Mouse (Mus musculus): ENCODE results near the gene Mov10.
A peak's percentile ranks its signal among the peaks of the same experiment; 100 is the strongest.
"Not testable (repeated sequence)": the region's sequence is repeated elsewhere in the genome, so short reads cannot be mapped to it uniquely, and the experiment has no call there.

The Mov10 gene

DNA sequence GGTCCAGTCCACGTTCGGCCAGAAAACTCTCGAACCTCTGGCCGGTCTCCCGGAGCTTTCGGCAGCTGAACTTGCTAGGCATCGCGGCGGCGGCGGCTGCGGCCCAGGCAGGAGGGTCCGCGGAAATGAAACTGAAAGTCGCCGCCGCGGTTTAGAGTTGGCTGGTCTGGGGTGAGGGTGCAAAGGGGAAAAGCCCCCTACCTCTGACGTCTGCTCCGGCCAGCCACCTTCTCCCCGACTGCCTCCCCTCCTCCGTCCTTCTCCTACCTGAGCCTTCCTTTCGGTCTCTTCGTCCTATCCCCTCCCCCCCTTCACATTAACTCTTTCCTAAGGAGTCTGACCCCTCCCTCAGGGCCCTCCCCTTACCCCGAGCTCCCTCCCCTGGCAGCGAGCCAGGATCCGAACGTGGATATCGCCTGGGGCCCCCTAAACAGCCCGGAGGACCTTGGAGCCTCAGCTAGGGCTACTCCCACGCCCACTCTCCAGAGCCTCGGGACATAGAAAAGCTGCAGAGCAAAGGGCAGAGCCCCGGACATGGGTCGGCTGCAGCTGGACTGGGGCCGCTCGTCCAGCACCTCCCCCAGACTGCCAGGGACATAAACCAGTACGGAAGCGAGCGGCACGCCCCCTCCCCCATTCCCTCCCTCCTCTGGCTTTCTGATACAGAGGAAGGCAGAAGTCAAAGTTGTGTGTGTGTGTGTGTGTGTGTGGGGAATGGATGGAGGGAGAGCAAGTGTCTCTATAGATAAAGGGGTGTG is at the start of gene Mov10:
Gene Mov10 (minus strand): TSS at position 573 of the 758 bp plus-strand sequence.
- DNase-seq (ENCODE audit: low read depth, low spot score): no peak

DNA sequence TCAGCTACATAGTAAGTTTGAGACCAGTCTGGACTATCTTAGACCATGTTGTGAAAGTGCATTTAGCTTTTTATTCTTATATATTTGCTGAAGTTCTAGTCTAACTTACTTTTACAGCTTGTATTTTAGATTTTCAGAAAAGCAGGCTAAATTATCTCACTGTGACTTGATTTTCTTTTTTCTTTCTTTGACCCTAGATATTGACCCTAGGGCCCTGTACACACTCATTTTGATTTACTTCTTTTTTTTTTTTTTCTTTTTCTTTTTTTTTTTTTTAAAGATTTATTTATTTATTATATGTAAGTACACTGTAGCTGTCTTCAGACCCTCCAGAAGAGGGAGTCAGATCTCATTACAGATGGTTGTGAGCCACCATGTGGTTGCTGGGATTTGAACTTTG is 48.3 kb upstream of the Mov10 start:
- not testable (repeated sequence) for DNase-seq (ENCODE audit: low read depth, low spot score)

DNA sequence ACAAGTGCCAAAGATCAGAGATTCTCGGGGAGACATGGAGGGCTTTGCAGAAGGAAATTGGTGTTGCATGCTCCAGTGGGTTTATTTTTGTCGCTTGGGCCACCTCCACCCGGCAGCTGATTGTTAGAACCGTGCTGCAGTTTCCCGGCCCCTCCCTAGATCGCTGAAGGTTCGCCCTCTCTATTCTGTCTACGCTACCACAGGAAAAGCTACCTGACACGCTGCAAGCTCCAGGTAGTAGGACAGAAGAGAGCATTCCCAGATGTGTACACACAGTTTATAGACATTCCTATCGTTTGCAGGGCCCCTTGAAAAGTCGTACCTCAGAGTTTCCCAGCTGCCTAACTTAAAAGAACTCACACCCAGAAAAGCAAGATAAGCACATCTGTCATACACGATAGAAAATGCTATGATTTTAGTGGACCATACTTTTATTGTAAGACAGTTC is 47.0 kb upstream of the Mov10 start:
- peak; percentile 48 for DNase-seq (ENCODE audit: low read depth, low spot score)

DNA sequence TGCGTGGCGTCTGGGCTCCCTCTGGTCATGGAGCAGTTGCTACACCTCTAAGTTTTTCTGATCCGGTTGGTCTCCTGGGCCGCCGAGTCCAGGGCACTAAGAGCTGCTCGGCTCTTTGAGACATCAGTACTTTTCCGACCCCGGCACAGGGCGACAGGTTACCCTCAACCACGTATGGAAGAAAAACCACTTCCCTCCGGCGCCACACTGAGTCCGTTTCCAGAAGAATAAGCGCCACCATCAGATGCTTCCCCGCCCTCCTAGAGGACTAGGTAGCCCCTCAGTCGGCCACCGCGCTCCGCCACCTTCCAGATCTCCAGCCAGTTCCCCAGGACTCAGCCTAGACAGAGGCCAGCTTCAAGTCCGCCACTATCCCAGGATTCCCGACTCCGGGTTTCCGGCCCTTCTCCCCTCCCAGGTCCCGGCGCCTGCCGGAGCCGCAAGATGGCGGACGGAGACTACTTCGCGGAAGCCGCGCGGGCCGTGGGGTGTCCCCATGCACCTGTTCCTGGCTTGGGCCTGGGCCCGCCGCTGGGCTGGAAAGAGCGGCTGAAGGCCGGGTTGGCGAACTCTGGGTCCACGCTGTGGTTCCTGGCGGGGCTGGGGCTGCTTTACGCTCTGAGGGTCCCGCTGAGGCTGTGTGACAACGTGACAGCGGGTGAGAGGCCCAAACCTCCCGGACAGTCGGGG is 46.4 kb upstream of the Mov10 start:
- DNase-seq (ENCODE audit: low read depth, low spot score): peak; percentile 63

DNA sequence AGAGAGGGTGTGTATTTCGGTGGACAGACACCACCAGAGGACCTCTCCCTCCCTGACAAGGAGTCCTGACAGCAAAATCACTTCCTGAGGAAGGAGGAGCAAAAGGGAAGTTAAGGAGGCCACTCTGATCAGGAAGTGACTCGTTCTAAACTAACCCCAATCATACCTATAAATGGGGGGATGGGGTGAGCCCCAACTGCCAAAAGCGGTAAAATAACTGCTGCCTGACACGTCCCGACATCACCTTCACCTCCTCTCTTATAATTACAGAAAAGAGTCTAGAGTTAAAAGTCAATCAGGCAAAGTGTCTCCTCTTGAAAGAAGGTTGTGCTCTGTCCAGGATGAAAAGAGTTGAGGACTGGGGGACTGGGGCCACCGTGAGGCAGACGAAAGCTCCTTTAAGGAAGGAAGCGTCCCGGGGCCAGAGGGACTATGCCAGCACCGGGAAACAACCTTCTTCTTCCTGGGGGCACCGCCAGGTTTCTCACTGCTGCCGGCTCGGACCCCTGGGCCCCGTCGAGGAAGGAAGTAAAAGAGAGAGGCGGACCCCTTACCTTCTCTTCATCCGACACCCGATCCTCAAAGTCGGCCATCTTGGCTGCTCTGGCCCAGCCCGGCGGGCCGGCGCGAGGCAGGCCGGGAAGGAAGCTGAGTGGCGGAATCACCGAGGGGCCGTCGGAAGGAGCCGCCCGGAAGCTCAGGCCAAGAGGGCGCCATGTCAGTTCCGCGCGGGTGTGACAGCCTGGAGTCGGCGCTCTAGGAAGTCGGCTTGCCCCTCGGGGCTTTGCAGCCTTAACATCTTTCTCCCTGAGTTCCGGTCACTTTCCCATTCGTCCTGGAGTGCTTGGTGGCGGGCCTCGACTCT is 45.7 kb upstream of the Mov10 start, which contains the start of the genes St7l and Capza1:
Gene St7l (plus strand): TSS at position 220 of the 865 bp plus-strand sequence.
Gene Capza1 (minus strand): TSS at position 720 of the 865 bp plus-strand sequence.
- peak; percentile 72 for DNase-seq (ENCODE audit: low read depth, low spot score)

DNA sequence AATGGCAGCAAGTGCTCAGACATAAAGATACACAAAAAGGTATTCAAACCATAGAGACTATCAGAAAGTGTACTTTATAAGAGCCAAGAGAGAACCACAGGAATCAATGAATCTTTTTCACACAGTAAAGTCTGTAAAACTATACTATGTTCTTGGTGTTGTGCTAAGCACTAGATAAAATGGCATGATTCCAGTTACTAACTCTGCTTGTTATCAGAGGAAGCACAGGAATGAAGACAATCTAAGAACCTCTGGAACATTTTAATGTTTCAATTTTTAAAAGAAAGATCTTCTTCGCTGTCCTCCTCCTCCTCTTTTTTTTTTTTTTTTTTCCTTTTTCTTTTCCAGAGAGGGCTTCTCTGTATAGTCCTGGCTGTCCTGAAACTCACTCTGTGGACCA is 40.2 kb upstream of the Mov10 start:
- no peak for DNase-seq (ENCODE audit: low read depth, low spot score)

DNA sequence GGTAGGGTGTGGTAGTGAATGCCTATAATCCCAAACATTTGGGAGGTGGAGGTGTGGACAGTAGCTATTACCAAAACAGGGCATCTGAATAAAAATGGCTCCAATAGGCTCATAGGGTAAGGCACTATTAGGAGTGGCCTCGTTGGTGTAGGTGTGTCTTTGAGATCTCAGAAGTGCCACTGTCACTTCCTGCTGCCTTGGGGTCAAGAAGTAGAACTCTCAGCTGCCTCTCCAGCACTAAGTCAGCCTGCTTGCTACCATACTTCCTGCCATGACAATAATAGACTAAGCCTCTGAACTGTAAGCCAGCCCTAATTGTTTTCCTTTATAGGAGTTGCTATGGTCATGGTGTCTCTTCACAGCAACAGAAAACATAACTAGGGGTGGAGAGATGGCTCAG is 37.7 kb upstream of the Mov10 start:
- DNase-seq (ENCODE audit: low read depth, low spot score): no peak

DNA sequence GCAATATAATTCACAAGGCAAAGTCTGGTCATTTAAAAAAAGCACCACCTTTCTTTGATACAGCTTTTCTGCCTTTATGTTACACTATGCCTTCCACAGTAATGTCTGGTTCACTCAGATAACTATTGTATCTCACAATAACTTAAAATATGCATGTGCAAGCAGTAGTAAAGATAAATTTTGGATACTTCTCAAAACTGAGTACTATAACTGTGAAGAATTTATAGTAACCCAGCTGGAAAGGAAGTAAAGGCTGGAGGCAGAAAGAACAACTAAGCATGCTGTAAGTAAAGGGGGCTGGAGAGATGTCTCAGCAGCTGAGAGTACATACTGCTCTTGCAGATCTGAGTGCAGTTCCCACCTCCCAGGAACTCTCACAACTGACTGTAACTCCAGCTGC is 36.5 kb upstream of the Mov10 start:
- no peak for DNase-seq (ENCODE audit: low read depth, low spot score)

DNA sequence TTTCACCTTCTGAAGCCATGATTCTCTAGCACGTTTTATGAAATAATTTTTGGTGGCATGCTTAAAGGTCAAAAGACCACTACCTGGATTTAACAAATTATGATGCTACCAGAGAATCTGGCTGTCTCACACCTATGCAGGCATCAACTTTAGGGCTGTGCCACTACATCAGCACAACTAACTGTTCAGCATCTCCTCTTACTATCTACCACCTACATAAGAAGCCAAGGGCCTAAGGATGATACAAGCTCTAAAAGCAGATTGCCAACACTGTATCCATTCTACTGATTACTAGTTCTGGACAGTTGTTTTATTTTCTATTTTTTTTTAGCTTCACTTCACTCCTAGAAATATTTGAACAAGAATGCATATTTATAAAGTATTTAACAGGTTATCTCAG is 36.1 kb upstream of the Mov10 start:
- no peak for DNase-seq (ENCODE audit: low read depth, low spot score)

DNA sequence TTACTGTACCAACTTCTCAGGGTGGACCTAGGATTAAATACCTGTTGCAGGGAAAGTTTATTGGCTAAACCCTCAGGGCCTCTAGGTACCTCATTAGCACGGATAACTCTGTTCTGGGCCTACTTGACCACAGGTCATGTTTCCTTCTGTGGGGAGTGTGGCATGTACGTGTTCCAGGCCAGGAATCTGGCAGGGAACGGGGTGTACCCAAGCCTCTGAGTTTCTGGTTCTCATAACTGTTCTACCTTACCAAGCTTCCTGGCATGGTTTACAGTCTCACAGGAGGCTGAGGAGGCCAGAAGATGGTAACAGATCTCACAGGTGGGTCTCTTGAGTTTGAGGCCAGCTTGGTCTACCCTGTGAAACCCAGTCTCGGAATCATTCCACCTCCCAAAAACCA is 28.2 kb upstream of the Mov10 start:
- DNase-seq (ENCODE audit: low read depth, low spot score): no peak

DNA sequence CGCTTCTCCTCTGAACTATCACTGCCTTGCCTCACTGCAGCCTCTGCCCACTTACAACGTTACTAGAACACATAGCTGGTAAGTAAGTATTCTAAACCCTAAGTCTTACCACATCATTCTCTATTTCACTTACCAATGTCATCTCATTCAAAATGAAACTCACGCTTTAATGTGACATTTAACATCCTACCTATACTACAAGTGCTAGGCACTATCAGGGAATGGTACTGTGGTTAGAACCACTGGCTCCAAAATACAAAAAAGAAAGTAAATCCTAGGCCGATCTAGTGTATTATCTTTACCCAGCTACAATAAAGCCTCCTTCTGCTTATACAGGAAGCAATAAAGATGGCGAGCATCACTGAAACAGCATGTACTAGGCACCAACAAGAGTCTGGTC is 22.7 kb upstream of the Mov10 start:
- DNase-seq (ENCODE audit: low read depth, low spot score): no peak

DNA sequence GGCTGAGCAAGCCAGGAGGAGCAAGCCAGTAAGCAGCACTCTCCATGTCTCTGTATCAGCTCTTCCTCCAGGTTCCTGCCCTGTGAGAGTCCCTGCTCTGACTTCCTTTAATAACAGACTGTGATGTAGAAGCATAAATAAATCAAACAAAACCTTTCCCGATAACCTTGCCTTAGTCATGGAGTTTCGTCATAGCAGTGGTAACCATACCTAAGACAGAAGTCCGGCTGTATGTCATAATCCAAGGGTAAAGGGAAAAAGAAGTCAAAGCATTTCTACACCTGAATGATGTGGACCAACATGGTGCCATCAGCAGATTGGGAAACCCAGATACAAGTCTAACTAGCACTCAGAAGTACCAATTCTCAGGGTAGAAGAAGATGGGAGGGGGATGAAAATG is 17.4 kb upstream of the Mov10 start:
- no peak for DNase-seq (ENCODE audit: low read depth, low spot score)

DNA sequence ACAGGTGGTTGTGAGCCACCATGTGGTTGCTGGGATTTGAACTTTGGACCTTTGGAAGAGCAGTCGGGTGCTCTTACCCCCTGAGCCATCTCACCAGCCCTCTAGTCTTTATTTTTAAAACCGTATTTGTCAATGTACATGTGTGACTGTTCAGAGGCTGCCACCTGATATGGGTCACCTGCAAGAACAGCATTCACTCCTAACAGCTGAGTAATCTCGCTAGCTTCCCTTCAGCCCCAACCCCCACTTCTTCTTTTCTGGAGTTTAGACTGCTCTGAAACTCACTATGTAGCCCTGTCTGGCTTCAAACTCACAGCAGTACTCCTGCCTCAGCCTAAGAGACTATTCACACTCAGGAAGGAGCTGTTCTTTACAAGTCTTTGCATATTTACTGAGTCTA is 4.0 kb upstream of the Mov10 start:
- no peak for DNase-seq (ENCODE audit: low read depth, low spot score)

DNA sequence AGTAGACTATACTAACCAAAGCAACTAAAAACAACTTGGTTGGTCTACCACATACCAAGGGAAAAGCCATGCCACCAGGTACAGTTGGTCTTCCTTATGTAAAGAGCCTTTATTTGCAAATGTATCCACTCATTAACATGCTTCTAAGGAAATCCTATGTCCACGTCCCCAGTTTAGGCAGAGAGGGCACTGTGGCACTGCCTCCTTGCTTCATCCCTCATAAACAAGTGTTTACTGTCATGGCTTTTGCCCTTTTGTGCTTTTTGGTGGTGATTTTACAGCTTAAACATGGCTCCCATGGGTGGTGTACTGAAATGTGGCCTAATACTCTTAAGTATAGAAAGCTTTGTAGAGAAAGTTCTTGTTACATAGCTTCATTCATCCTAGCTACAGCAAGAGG is 2.1 kb upstream of the Mov10 start:
- no peak for DNase-seq (ENCODE audit: low read depth, low spot score)

DNA sequence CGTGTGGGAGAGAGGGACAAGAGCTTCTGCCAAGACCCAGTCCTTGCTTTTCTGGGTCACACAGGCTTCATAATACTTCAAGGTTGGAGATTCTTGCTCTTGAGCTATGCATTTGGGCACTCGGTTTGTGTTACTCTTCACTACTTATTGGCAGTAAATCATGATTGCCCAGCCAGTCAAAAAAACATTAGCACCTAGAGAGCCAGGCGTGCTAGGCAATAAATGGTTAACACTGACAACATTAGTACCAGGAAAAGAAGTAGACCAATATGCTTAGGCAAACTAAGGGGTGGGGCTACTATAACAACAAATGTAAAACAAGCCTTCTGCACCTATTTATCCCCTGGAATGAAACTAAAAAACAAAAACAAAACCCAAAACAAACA is 379 bp upstream of the Mov10 start:
- no peak for DNase-seq (ENCODE audit: low read depth, low spot score)

DNA sequence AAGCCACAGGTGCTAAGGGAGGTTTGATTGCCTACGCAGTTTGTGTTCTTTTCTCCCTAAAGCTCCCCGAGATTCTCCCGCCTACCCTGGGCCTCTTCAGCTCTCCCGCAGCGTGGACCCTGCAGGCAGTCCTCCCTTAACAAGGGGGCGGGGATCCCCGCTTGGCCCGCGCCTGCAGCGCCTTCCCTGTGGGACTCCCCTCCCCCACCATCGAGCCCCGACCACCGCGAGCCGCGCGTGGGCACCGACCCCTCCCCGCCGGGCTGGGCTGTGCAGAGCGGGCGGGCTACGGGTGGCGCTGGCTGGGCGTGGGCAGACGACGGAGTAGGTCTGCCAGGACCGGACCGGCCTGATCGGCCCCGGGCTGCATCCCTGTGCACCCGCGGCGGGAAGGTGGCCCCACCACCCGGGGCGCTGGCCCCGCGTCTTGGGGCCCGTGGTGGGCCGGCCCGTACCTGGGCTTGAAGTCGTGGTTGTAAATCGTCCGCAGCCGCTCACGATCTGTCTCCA is 827 bp downstream of the Mov10 start:
- no peak for DNase-seq (ENCODE audit: low read depth, low spot score)

DNA sequence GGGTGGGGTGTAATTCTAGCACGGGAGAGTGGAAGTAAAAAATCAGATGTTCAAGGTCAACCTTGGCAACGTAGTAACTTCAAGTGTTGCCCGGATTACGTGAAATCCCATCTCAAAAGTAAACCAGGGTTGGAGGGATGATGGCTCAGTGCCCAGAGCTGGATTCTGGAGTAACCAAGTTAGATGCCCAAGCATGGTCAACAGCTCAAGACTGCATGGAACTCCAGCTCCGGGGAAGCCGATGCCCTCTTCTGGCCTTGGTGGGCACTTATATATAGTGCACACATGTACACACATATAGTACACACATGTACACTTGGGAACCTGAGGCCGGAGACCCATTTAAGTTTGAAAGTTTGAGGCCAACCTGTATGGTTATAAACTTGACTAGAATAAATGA is 2.2 kb downstream of the Mov10 start:
- no peak for DNase-seq (ENCODE audit: low read depth, low spot score)

DNA sequence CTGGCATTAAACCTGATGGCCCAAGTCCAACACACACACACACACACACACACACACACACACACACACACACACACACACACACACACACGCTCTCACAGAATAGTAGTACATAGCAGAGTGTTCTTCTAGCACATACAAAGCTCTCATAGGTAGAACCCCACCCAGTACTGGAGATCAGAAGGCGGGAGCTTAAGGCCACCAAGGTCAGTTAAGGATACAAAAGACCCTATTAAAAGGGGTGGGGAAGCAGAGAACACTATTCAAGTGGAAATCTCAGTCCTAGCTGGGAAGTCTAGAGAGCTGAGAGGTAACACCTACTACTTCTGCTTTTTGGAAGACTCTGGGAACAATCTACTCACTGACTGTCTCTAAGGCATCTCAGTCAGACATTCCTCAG is 3.0 kb downstream of the Mov10 start:
- no peak for DNase-seq (ENCODE audit: low read depth, low spot score)

DNA sequence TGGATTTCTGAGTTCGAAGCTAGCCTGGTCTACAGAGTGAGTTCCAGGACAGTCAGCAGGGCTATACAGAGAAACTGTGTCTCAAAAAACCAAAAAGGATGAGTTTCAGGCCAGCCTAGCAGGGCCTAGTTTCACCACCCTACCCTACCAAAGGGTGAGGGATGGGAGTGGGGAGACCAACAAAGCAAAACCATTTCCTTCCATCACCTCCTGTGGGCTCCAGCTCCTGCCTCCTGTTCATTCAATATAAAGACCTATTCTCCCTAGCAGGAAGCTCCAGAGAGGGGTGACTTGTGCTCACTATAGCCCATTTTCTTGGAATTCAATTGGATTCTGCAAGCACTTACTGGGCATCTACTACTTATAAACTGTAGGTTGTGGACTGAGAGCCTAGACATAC is 3.6 kb downstream of the Mov10 start:
- DNase-seq (ENCODE audit: low read depth, low spot score): no peak

DNA sequence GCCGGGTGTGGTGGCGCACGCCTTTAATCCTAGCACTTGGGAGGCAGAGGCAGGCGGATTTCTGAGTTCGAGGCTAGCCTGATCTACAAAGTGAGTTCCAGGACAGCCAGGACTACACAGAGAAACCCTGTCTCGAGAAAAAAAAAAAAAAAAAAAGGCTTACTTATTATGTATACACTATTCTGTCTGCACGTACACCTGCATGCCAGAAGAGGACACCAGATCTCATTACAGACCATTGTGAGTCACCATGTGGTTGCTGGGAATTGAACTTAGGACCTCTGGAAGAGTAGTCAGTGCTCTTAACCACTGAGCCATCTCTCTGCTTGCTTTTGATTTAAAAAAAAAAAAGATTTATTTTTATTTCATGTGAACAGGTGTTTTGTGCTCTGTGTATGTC is 5.1 kb downstream of the Mov10 start:
- not testable (repeated sequence) for DNase-seq (ENCODE audit: low read depth, low spot score)

DNA sequence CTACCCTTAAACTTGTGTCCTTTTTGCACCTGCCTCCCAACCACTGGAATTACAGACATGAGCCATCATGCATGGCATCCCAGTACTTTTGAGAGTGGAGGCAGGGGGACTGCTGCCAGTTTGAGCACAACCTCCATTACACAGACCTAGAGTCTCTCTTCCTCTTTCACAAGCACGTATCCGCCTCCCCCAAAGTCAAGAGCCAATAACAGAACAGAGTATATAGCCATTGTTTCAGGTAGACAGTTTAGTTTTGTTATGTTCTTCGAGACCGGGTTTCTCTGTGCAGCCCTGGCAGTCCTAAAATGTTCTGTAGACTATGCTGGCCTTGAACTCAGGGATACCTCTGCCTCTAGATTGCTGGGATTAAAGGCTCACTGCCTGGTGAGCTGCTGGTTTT is 6.1 kb downstream of the Mov10 start:
- no peak for DNase-seq (ENCODE audit: low read depth, low spot score)

DNA sequence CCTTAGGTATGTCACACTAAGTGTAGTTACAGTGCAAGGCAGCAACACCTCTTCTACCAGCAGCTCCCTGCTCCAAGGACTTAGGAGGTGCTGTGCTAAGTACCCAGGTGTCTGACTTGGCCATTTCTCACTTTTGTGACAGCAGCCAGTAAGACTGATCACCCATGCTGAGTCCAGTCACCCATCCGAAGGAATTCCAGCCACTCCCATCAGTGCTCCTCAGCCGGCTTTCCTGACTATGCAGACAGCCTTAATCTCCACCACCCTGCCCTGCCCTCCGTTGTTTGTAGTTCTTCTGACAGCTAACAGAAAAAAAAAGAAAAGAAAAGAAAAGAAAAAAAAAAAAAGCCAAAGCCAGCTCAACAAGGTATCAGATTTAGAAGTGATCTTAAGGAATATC is 6.6 kb downstream of the Mov10 start:
- no peak for DNase-seq (ENCODE audit: low read depth, low spot score)

All from c-Kit-negative CD71-positive TER-119-positive erythroid progenitor cells, embryonic 14.5 days (primary cell).